Mouse (Mus musculus): ENCODE measurements at regions not wholly inside any gene's neighbourhood (a gene's known extent, or its start where the extent isn't known, plus 50 kb on each side); places are given as distances from the start of the nearest gene placed in this dataset.

GRCm38 (mm10) chrX:99275536-99275935 lies 139.6 kb downstream of the Efnb1 start:
- 84% methylated on average over 5 of the region's 5 CpGs for WGBS
- H3K9me3 ChIP-seq = no peaks in the 10 kb centered on the region

DNA sequence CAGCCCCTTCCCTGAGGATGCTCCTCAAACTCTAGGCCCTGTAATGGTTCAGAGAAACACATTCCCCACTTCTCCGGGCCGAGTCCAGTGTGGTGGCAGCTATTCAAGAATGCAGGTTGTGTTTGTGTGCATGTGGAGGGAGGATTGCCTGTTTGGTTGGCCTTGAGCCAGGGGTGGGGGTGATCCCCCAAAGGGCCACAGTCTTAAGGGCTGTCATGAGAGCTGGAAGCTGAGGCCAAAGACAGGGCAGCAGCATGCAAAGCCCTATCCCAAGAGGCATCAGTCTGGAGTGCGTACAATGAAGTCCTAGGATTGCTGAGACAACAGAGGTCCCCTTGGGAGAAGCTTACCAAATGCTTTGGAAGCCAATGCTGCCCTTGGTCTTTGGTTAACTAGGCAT lies 136.0 kb downstream of the Efnb1 start:
- peaks cover 87% of the 10 kb centered on the region for H3K27me3 ChIP-seq (replicated peaks; ENCODE audit: low read depth, poor library complexity, severe bottlenecking)
- no peak for DNase-seq (ENCODE audit: low spot score)
- H3K36me3 ChIP-seq (replicated peaks) = no peaks in the 10 kb centered on the region
- 87% methylated on average over 3 of the region's 3 CpGs for WGBS
- H3K9me3 ChIP-seq = peaks cover 5% of the 10 kb centered on the region; the same call in 1 of the 2 replicates
- H3K4me3 ChIP-seq = no peak overlapping the region
- H3K4me1 ChIP-seq = no peaks in the 10 kb centered on the region
- H3K27ac ChIP-seq (replicated peaks) = no peak overlapping the region

More at GRCm38 (mm10) chrX:99275536-99275935, 139.6 kb downstream of the Efnb1 start:
- H3K27me3 ChIP-seq (replicated peaks; ENCODE audit: low read depth, poor library complexity, severe bottlenecking) = peaks cover 96% of the 10 kb centered on the region
- no peaks in the 10 kb centered on the region for H3K36me3 ChIP-seq (replicated peaks)
- no peak for DNase-seq (ENCODE audit: low spot score)
- H3K4me3 ChIP-seq = no peak overlapping the region
- peaks cover 2% of the 10 kb centered on the region for H3K4me1 ChIP-seq
- no peak overlapping the region for H3K27ac ChIP-seq (replicated peaks)

DNA sequence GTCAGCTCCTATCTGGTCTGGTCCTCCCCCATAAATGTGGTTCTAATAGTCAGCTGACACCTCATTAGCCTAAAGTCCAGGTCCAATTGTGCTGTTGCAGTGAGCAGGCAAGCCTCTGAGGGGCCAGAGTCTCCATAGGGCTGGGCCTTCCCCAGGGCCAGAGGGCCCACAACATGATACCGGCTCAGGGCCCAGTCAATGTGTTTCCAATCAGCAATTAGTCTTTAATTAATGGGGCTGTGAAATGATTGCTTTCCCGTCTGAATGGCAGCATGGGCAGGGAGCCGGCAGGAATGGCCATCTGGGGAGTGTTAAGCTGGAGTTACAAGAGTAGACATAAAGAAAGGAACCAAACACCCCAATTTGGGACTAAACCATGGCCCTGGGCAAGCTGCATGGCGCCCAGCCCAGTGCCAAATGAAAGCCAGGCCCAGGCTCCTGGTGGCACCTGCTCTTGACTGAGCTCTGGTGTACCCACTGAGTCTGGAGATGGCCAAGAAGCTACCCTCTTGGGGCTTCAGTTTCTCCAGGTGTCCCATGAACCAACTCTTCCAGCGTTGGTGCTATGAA lies 113.2 kb downstream of the Efnb1 start:
- H3K9me3 ChIP-seq = no peaks in the 10 kb centered on the region
- WGBS = 59% methylated on average over 5 of the region's 5 CpGs
- no peak for DNase-seq (ENCODE audit: low spot score)
- H3K4me3 ChIP-seq = no peak overlapping the region
- H3K36me3 ChIP-seq (replicated peaks) = no peaks in the 10 kb centered on the region
- H3K27me3 ChIP-seq (replicated peaks; ENCODE audit: low read depth, poor library complexity, severe bottlenecking) = peaks cover 99% of the 10 kb centered on the region
- no peak overlapping the region for H3K27ac ChIP-seq (replicated peaks)
- no peaks in the 10 kb centered on the region for H3K4me1 ChIP-seq

DNA sequence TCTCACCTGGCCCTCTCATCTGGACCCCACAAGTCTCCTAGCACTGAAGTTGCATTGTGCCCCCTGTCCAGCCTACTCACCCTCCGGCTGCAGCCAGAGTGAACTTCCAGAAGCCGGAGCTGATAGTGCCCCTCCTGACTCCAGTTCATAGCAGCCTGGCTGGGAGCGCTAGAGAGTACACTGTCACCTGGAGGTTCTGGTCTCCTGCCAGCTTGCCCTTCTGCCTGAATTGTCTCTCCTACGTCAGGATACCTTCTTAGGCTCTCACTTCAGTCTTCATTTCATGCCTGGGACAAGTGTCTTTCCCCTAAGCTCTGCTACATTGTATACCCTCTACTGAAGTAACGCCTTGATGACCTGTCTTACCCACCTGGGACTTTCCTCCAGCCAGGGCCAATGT lies 112.3 kb downstream of the Efnb1 start:
- H3K4me3 ChIP-seq = no peak overlapping the region
- H3K4me1 ChIP-seq = no peaks in the 10 kb centered on the region
- DNase-seq (ENCODE audit: low spot score) = no peak
- H3K36me3 ChIP-seq (replicated peaks) = no peaks in the 10 kb centered on the region
- no peak overlapping the region for H3K27ac ChIP-seq (replicated peaks)
- WGBS = 89% methylated on average over 5 of the region's 5 CpGs
- H3K27me3 ChIP-seq (replicated peaks; ENCODE audit: low read depth, poor library complexity, severe bottlenecking) = peaks cover 99% of the 10 kb centered on the region
- H3K9me3 ChIP-seq = no peaks in the 10 kb centered on the region

DNA sequence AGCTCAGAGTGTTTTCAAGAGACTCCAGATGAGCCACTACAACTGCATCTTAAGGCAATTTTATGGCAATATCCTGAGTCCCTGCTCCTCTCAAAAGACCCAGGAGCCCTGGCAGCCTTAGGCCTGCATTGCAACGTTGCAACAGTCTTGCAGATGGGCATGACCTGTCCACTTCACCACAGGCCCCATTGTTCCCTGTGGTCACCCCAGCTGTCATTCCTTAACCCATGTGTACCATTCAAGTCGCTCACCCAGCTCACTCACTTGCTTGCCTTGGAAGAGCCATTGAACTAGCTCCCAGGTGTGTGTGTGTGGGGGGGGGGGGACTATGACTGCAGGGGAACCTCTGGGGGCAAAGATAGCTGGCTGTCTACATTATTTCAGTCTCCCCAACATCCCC lies 110.8 kb downstream of the Efnb1 start:
- no peak overlapping the region for H3K4me3 ChIP-seq
- H3K27ac ChIP-seq (replicated peaks) = no peak overlapping the region
- peaks cover 5% of the 10 kb centered on the region for H3K4me1 ChIP-seq
- WGBS = 64% methylated on average over 2 of the region's 2 CpGs
- no peaks in the 10 kb centered on the region for H3K9me3 ChIP-seq
- peaks cover 99% of the 10 kb centered on the region for H3K27me3 ChIP-seq (replicated peaks; ENCODE audit: low read depth, poor library complexity, severe bottlenecking)
- no peak for DNase-seq (ENCODE audit: low spot score)
- no peaks in the 10 kb centered on the region for H3K36me3 ChIP-seq (replicated peaks)

- Histone ChIP-seq H3K4me1 (peaks cover 9% of the 10 kb centered on the region), H3K36me3 (replicated peaks) (no peaks in the 10 kb centered on the region), H3K27ac (replicated peaks) (no peak overlapping the region), H3K9me3 (no peaks in the 10 kb centered on the region), H3K4me3 (no peak overlapping the region), H3K27me3 (replicated peaks; ENCODE audit: low read depth, poor library complexity, severe bottlenecking) (peaks cover 99% of the 10 kb centered on the region)
- DNase-seq (ENCODE audit: low spot score) = no peak
- WGBS = 86% methylated on average over 8 of the region's 8 CpGs
Observed at GRCm38 (mm10) chrX:99246051-99246450, 110.1 kb downstream of the Efnb1 start.

- no peak for DNase-seq (ENCODE audit: low spot score)
- WGBS = 88% methylated on average over 3 of the region's 3 CpGs
- H3K9me3 ChIP-seq = no peaks in the 10 kb centered on the region
- H3K4me3 ChIP-seq = no peak overlapping the region
- no peak overlapping the region for H3K27ac ChIP-seq (replicated peaks)
- peaks cover 9% of the 10 kb centered on the region for H3K4me1 ChIP-seq
- peaks cover 99% of the 10 kb centered on the region for H3K27me3 ChIP-seq (replicated peaks; ENCODE audit: low read depth, poor library complexity, severe bottlenecking)
- no peaks in the 10 kb centered on the region for H3K36me3 ChIP-seq (replicated peaks)
Observed at GRCm38 (mm10) chrX:99245541-99245940, 109.6 kb downstream of the Efnb1 start.

- no peaks in the 10 kb centered on the region for H3K36me3 ChIP-seq (replicated peaks)
- H3K9me3 ChIP-seq = no peaks in the 10 kb centered on the region
- H3K27ac ChIP-seq (replicated peaks) = no peak overlapping the region
- DNase-seq (ENCODE audit: low spot score) = no peak
- H3K4me1 ChIP-seq = peaks cover 9% of the 10 kb centered on the region
- WGBS = 93% methylated on average over 5 of the region's 5 CpGs
- H3K4me3 ChIP-seq = no peak overlapping the region
- peaks cover 99% of the 10 kb centered on the region for H3K27me3 ChIP-seq (replicated peaks; ENCODE audit: low read depth, poor library complexity, severe bottlenecking)
Observed at GRCm38 (mm10) chrX:99243251-99243650, 107.3 kb downstream of the Efnb1 start.

- DNase-seq (ENCODE audit: low spot score) = no peak
- H3K36me3 ChIP-seq (replicated peaks) = no peaks in the 10 kb centered on the region
- no peak overlapping the region for H3K4me3 ChIP-seq
- WGBS = 48% methylated on average over 5 of the region's 5 CpGs
- peaks cover 9% of the 10 kb centered on the region for H3K4me1 ChIP-seq
- peaks cover 98% of the 10 kb centered on the region for H3K27me3 ChIP-seq (replicated peaks; ENCODE audit: low read depth, poor library complexity, severe bottlenecking)
- H3K27ac ChIP-seq (replicated peaks) = no peak overlapping the region
- H3K9me3 ChIP-seq = no peaks in the 10 kb centered on the region
Observed at GRCm38 (mm10) chrX:99241684-99242118, 105.8 kb downstream of the Efnb1 start.

- WGBS = 63% methylated on average over 3 of the region's 3 CpGs
- Histone ChIP-seq H3K9me3 (no peaks in the 10 kb centered on the region), H3K4me1 (peaks cover 12% of the 10 kb centered on the region), H3K36me3 (replicated peaks) (no peaks in the 10 kb centered on the region), H3K27me3 (replicated peaks; ENCODE audit: low read depth, poor library complexity, severe bottlenecking) (peaks cover 97% of the 10 kb centered on the region), H3K27ac (replicated peaks) (no peak overlapping the region), H3K4me3 (no peak overlapping the region)
- no peak for DNase-seq (ENCODE audit: low spot score)
Observed at GRCm38 (mm10) chrX:99233035-99233434, 97.1 kb downstream of the Efnb1 start.

DNA sequence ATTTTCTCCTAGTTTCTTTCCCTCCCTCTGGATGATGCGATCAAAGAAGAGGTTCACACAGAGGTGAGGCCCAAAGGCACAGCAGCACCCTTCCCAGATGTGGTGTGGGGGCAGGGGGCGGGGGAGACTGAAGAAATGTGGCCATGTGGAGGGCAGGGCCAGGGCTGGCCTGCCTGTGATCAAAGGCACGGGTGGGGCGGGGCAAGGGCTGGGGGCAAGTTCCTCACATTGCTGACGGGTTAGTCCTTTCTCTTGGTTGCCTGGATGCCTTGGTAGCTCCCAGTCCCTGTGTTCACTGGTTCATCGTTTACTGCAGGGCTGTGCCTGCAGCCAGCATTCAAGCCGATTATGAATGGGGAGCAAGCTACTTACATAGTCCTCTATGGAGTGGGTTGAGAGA lies 96.4 kb downstream of the Efnb1 start:
- Histone ChIP-seq H3K4me1 (peaks cover 19% of the 10 kb centered on the region), H3K27ac (replicated peaks) (no peak overlapping the region), H3K9me3 (no peaks in the 10 kb centered on the region), H3K36me3 (replicated peaks) (no peaks in the 10 kb centered on the region), H3K4me3 (no peak overlapping the region), H3K27me3 (replicated peaks; ENCODE audit: low read depth, poor library complexity, severe bottlenecking) (peaks cover 98% of the 10 kb centered on the region)
- 53% methylated on average over 7 of the region's 7 CpGs for WGBS
- DNase-seq (ENCODE audit: low spot score) = no peak

GRCm38 (mm10) chrX:99225111-99225752 lies 89.3 kb downstream of the Efnb1 start:
- Histone ChIP-seq H3K9me3 (no peaks in the 10 kb centered on the region), H3K36me3 (replicated peaks) (no peaks in the 10 kb centered on the region), H3K4me3 (no peak overlapping the region), H3K27me3 (replicated peaks; ENCODE audit: low read depth, poor library complexity, severe bottlenecking) (peaks cover 99% of the 10 kb centered on the region), H3K27ac (replicated peaks) (no peak overlapping the region), H3K4me1 (peaks cover 37% of the 10 kb centered on the region)
- DNase-seq (ENCODE audit: low spot score) = no peak
- WGBS = 72% methylated on average over 7 of the region's 7 CpGs

GRCm38 (mm10) chrX:99222017-99222416 lies 86.1 kb downstream of the Efnb1 start:
- Histone ChIP-seq H3K27me3 (replicated peaks; ENCODE audit: low read depth, poor library complexity, severe bottlenecking) (peaks cover 99% of the 10 kb centered on the region), H3K36me3 (replicated peaks) (no peaks in the 10 kb centered on the region)

More at GRCm38 (mm10) chrX:99222017-99222416, 86.1 kb downstream of the Efnb1 start:
- Histone ChIP-seq H3K9me3 (no peaks in the 10 kb centered on the region), H3K27ac (replicated peaks) (no peak overlapping the region), H3K4me1 (peaks cover 55% of the 10 kb centered on the region), H3K4me3 (no peak overlapping the region)
- WGBS = 76% methylated on average over 5 of the region's 5 CpGs
- DNase-seq (ENCODE audit: low spot score) = no peak

All from embryonic facial prominence, embryonic 10.5 days (tissue).